Mouse (Mus musculus): ENCODE measurements at regions not wholly inside any gene's neighbourhood (a gene's known extent, or its start where the extent isn't known, plus 50 kb on each side); places are given as distances from the start of the nearest gene placed in this dataset.

GRCm38 (mm10) chr2:137662216-137662615 is 545.8 kb upstream of the Jag1 start:
- no peak for TF ChIP-seq CTCF (IDR thresholded peaks at IDR 0.05; ENCODE audit: extremely low read depth, insufficient read length, insufficient replicate concordance, low read depth, low read length)
- TF ChIP-seq POLR2A (IDR thresholded peaks at IDR 0.05; ENCODE audit: low read depth, low read length): no peak
